7 mouse cellular contexts compared by ENCODE assay signal in the genomic region with DNA sequence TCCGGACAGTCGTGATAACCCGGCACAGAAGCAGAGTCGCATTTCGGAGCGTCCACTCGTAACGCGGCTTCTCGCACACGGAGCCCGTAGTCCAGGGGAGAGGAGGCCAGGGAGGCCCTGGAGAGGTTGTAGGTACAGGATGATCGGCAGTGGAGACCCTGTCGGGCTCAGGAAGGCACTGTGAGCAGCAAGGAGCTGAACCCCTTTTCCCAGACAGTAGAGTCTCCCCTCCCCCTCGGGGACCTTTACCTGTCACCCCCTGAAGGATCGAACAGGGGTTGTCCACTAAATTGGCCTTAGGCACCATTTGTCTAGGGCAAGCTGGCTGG.
DNase-seq lines count a peak whose midpoint lies in the region; ATAC-seq and TF ChIP-seq lines count a peak whose summit lies in the region.
"Not testable (repeated sequence)": the region's sequence is repeated elsewhere in the genome, so short reads cannot be mapped to it uniquely, and the experiment has no call there.

No protein-coding gene starts in this region.

- H3K4me3 ChIP-seq in heart, embryonic 10.5 days = peak overlapping the region; percentile 25
- not testable (repeated sequence) for H3K4me3 ChIP-seq in kidney, embryonic 16.5 days (ENCODE audit: low read length); liver, embryonic 14.5 days (ENCODE audit: insufficient read depth in 1 of 2, low read depth in 2 of 2, low read length in 2 of 2); midbrain, embryonic 11.5 days (ENCODE audit: low read depth, low read length); neural tube, embryonic 15.5 days (replicated peaks)

- not testable (repeated sequence) for H3K27ac ChIP-seq in heart, embryonic 10.5 days; kidney, embryonic 16.5 days (ENCODE audit: low read length); liver, embryonic 14.5 days; midbrain, embryonic 11.5 days (ENCODE audit: low read depth, low read length); neural tube, embryonic 15.5 days (replicated peaks)

- TF ChIP-seq CTCF in liver, embryonic 14.5 days (IDR thresholded peaks at IDR 0.05; ENCODE audit: low read depth) = not testable (repeated sequence)

- peak; percentile 0 for DNase-seq in embryo, embryonic 11 days
- DNase-seq in heart, embryonic 10.5 days (ENCODE audit: low spot score); liver, embryonic 14.5 days (ENCODE audit: low read depth in 3 of 3, low spot score in 3 of 3); midbrain, embryonic 11.5 days (ENCODE audit: low spot score, missing footprints): not testable (repeated sequence)

- not testable (repeated sequence) for H3K9ac ChIP-seq in kidney, embryonic 16.5 days (replicated peaks; ENCODE audit: low read length); liver, embryonic 14.5 days (replicated peaks); midbrain, embryonic 11.5 days (ENCODE audit: low read length); neural tube, embryonic 15.5 days (replicated peaks)

- peaks cover 15% of the 10 kb centered on the region for H3K9me3 ChIP-seq in heart, embryonic 10.5 days
- not testable (repeated sequence) for H3K9me3 ChIP-seq in kidney, embryonic 16.5 days (ENCODE audit: low read length); liver, embryonic 14.5 days (ENCODE audit: control insufficient read depth, low read length); midbrain, embryonic 11.5 days (ENCODE audit: control insufficient read depth, low read length)
- H3K9me3 ChIP-seq in neural tube, embryonic 15.5 days (replicated peaks) = peaks cover 13% of the 10 kb centered on the region; the same call in 1 of the 2 replicates

- not testable (repeated sequence) for TF ChIP-seq EP300 in liver, embryonic 14.5 days (IDR thresholded peaks at IDR 0.05; ENCODE audit: low read depth)

- ATAC-seq in hematopoietic stem cell, adult 5-6 weeks (replicated peaks in 1 of 2; ENCODE audit: insufficient read depth in 1 of 2, low FRiP score in 2 of 2, low TSS enrichment in 1 of 2, low read depth in 1 of 2, poor library complexity in 2 of 2, severe bottlenecking in 2 of 2) = peak; percentile 17 to 21; a peak in 1 of 4 replicates
- not testable (repeated sequence) for ATAC-seq in kidney, embryonic 16.5 days (ENCODE audit: low FRiP score, low TSS enrichment); neural tube, embryonic 15.5 days (ENCODE audit: low FRiP score)
- peak; percentile 13; the same call in 1 of the 2 replicates for ATAC-seq in liver, embryonic 14.5 days (ENCODE audit: insufficient read depth)
- peak; percentile 30; the same call in 1 of the 2 replicates for ATAC-seq in midbrain, embryonic 11.5 days (ENCODE audit: low FRiP score)

- H3K27me3 ChIP-seq in heart, embryonic 10.5 days (ENCODE audit: insufficient read depth, poor library complexity, severe bottlenecking); kidney, embryonic 16.5 days (ENCODE audit: insufficient read depth, low read length); liver, embryonic 14.5 days (ENCODE audit: control insufficient read depth, insufficient read depth, low read length); midbrain, embryonic 11.5 days (ENCODE audit: control insufficient read depth, insufficient read depth, low read length); neural tube, embryonic 15.5 days (replicated peaks): not testable (repeated sequence)

- not testable (repeated sequence) for H3K36me3 ChIP-seq in heart, embryonic 10.5 days; kidney, embryonic 16.5 days (ENCODE audit: insufficient read depth, low read length); liver, embryonic 14.5 days (replicated peaks; ENCODE audit: control insufficient read depth, insufficient read depth, low read depth); midbrain, embryonic 11.5 days (ENCODE audit: control insufficient read depth, insufficient read depth, low read length); neural tube, embryonic 15.5 days

- 0 out of 2 replicates have a peak overlapping the region, but pooled peaks have one; percentile 20 for H3K4me2 ChIP-seq in kidney, embryonic 16.5 days (replicated peaks; ENCODE audit: low read depth, low read length)
- peak overlapping the region; percentile 6; the same call in 1 of the 2 replicates for H3K4me2 ChIP-seq in liver, embryonic 14.5 days (ENCODE audit: low read depth)
- H3K4me2 ChIP-seq in midbrain, embryonic 11.5 days = not testable (repeated sequence)
- 0 out of 2 replicates have a peak overlapping the region, but pooled peaks have one; percentile 13 for H3K4me2 ChIP-seq in neural tube, embryonic 15.5 days

- not testable (repeated sequence) for H3K4me1 ChIP-seq in heart, embryonic 10.5 days; kidney, embryonic 16.5 days (ENCODE audit: insufficient read depth, low read length); liver, embryonic 14.5 days (replicated peaks; ENCODE audit: control insufficient read depth in 2 of 2, insufficient read depth in 2 of 2, low read length in 1 of 2); midbrain, embryonic 11.5 days (ENCODE audit: control insufficient read depth, insufficient read depth, low read length); neural tube, embryonic 15.5 days

- whole genome bisulfite sequencing in heart, embryonic 10.5 days = 51% methylated on average over 16 of the region's 16 CpGs
- 53% methylated on average over 16 of the region's 16 CpGs for WGBS in kidney, embryonic 16.5 days
- 46% methylated on average over 16 of the region's 16 CpGs for WGBS in liver, embryonic 14.5 days (ENCODE audit: insufficient replicate concordance)
- WGBS in midbrain, embryonic 11.5 days = 53% methylated on average over 16 of the region's 16 CpGs
- WGBS in neural tube, embryonic 15.5 days = 48% methylated on average over 16 of the region's 16 CpGs
